Mouse (Mus musculus) myocyte (in vitro differentiated cells): Measurements from ENCODE around the gene Deaf1. TPM values are rescaled to one million over a fixed set of nuclear protein-coding genes. Genes with fewer than 3 reads are reported as not detected.

ENCODE experiments used
- H3K27me3 ChIP-seq: one replicate; pipeline ENCODE4 v1.6.1; 2011; ENCODE audit not compliant: control insufficient read depth, insufficient read depth, insufficient read length
- H3K36me3 ChIP-seq: one replicate; pipeline ENCODE4 v1.6.1; 2011; ENCODE audit not compliant: control insufficient read depth, insufficient read depth
- H3K4me2 ChIP-seq: one replicate; pipeline ENCODE4 v1.6.1; 2011; ENCODE audit warnings: low read depth, control low read depth
- H3K4me3 ChIP-seq: one replicate; pipeline ENCODE4 v1.5.1; 2011; ENCODE audit warnings: mild to moderate bottlenecking, control low read depth, moderate library complexity
- H3K79me2 ChIP-seq: one replicate; pipeline ENCODE4 v1.6.1; 2011; ENCODE audit not compliant: control insufficient read depth, insufficient read depth
- H3ac ChIP-seq: one replicate; pipeline ENCODE4 v1.6.1; 2011; ENCODE audit not compliant: control insufficient read depth, insufficient read length
- CEBPB ChIP-seq: IDR thresholded peaks from 2 replicates; pipeline ENCODE4 v1.6.1; 2011; ENCODE audit warnings: mild to moderate bottlenecking, moderate library complexity; ENCODE audit not compliant: poor library complexity, insufficient read depth, severe bottlenecking
- E2F4 ChIP-seq: IDR thresholded peaks from one replicate; pipeline ENCODE4 v1.6.1; 2011; ENCODE audit warnings: mild to moderate bottlenecking, control low read depth, moderate library complexity; ENCODE audit not compliant: insufficient read depth
- MAX ChIP-seq: IDR thresholded peaks from one replicate; pipeline ENCODE4 v1.6.1; 2011; ENCODE audit warnings: low read depth, mild to moderate bottlenecking, control low read depth
- MYOD1 ChIP-seq, 3 experiments: IDR thresholded peaks; one replicate each; pipeline ENCODE4 v1.6.1; 2011; ENCODE audit warnings: control low read depth in 2 of 3, low read depth in 2 of 3, mild to moderate bottlenecking in 2 of 3, moderate library complexity in 1 of 3; ENCODE audit not compliant: insufficient read length in 2 of 3, control insufficient read depth in 1 of 3
- MYOG ChIP-seq, 3 experiments: IDR thresholded peaks; one replicate each; pipeline ENCODE4 v1.6.1; 2011; ENCODE audit warnings: control low read depth in 2 of 3, low read depth in 2 of 3, mild to moderate bottlenecking in 2 of 3; ENCODE audit not compliant: insufficient read length in 2 of 3, control insufficient read depth in 1 of 3, insufficient read depth in 1 of 3
- POLR2A ChIP-seq: IDR thresholded peaks from one replicate; pipeline ENCODE4 v1.6.1; 2011; ENCODE audit warnings: low read depth, mild to moderate bottlenecking, control low read depth, moderate library complexity; ENCODE audit not compliant: insufficient read length
- POLR2AphosphoS2 ChIP-seq: IDR thresholded peaks from one replicate; pipeline ENCODE4 v1.6.1; 2011; ENCODE audit warnings: low read depth, control low read depth; ENCODE audit not compliant: insufficient read length
- REST ChIP-seq: IDR thresholded peaks from one replicate; pipeline ENCODE4 v1.6.1; 2011; ENCODE audit warnings: mild to moderate bottlenecking, control low read depth, moderate library complexity; ENCODE audit not compliant: insufficient read depth, insufficient read length
- SRF ChIP-seq: IDR thresholded peaks from one replicate; pipeline ENCODE4 v1.6.1; 2011; ENCODE audit warnings: low read depth; ENCODE audit not compliant: control insufficient read depth, insufficient read length
- TCF12 ChIP-seq: IDR thresholded peaks from one replicate; pipeline ENCODE4 v1.6.1; 2011; ENCODE audit warnings: mild to moderate bottlenecking, control low read depth; ENCODE audit not compliant: poor library complexity, insufficient read depth, severe bottlenecking
- TCF3 ChIP-seq: IDR thresholded peaks from one replicate; pipeline ENCODE4 v1.6.1; 2011; ENCODE audit warnings: low read depth, control low read depth; ENCODE audit not compliant: insufficient read length
- USF1 ChIP-seq: IDR thresholded peaks from one replicate; pipeline ENCODE4 v1.6.1; 2011; ENCODE audit warnings: low read depth, mild to moderate bottlenecking, control low read depth, moderate library complexity
- polyA plus RNA-seq: library from polyadenylated mRNA; unstranded; fragments of >200 nt; fragmentation: generic; extraction: Trizol; gene quantifications from one replicate; pipeline ENCODE4 v1.2.1, GENCODE M21; 2012; ENCODE audit warnings: missing spikeins

Gene Deaf1
- polyA plus RNA-seq, 1 experiment: 11.8 TPM

- TF ChIP-seq SRF (no peak), POLR2AphosphoS2 (no peak), MYOG (IDR thresholded peaks at IDR 0.05; ENCODE audit: control insufficient read depth in 1 of 3, insufficient read depth in 1 of 3, insufficient read length in 2 of 3, low read depth in 2 of 3) (no peak), MAX (no peak), MYOD1 (IDR thresholded peaks at IDR 0.05; ENCODE audit: control insufficient read depth in 1 of 3, insufficient read length in 2 of 3, low read depth in 2 of 3) (no peak)
- Histone ChIP-seq H3K79me2 (no peaks in the 10 kb centered on the region), H3K27me3 (no peaks in the 10 kb centered on the region), H3K4me3 (no peak overlapping the region), H3K4me2 (no peak overlapping the region), H3K36me3 (no peaks in the 10 kb centered on the region), H3ac (no peak overlapping the region)
Observed at GRCm38 (mm10) chr7:141281442-141281841, 46.0 kb downstream of the Deaf1 start.

GRCm38 (mm10) chr7:141278766-141279590 lies 48.5 kb downstream of the Deaf1 start, which contains the start of gene Sct:
TSS of gene Sct (minus strand) at chr7:141279133.
- Histone ChIP-seq H3K79me2 (no peaks in the 10 kb centered on the region), H3K36me3 (no peaks in the 10 kb centered on the region), H3ac (no peak within 1 kb of the TSS), H3K4me3 (no peak within 1 kb of the TSS), H3K4me2 (peak within 1 kb of the TSS; percentile 27), H3K27me3 (no peaks in the 10 kb centered on the region)
- no peak for TF ChIP-seq SRF
- peak in 2 of 3 experiments; percentile 38 to 45 for TF ChIP-seq MYOD1 (IDR thresholded peaks at IDR 0.05; ENCODE audit: control insufficient read depth in 1 of 3, insufficient read length in 2 of 3, low read depth in 2 of 3)
- peak in 1 of 3 experiments; percentile 54 for TF ChIP-seq MYOG (IDR thresholded peaks at IDR 0.05; ENCODE audit: control insufficient read depth in 1 of 3, insufficient read depth in 1 of 3, insufficient read length in 2 of 3, low read depth in 2 of 3)

GRCm38 (mm10) chr7:141277701-141278678 lies 49.5 kb downstream of the Deaf1 start:
- Histone ChIP-seq H3K4me3 (no peak overlapping the region), H3ac (no peak overlapping the region), H3K79me2 (no peaks in the 10 kb centered on the region), H3K27me3 (peaks cover 3% of the 10 kb centered on the region), H3K4me2 (no peak overlapping the region), H3K36me3 (no peaks in the 10 kb centered on the region)
- TF ChIP-seq POLR2AphosphoS2 (no peak), MYOD1 (IDR thresholded peaks at IDR 0.05; ENCODE audit: control insufficient read depth in 1 of 3, insufficient read length in 2 of 3, low read depth in 2 of 3) (no peak)

GRCm38 (mm10) chr7:141276546-141276945 lies 50.9 kb downstream of the Deaf1 start, which contains the start of gene Cdhr5:
TSS of gene Cdhr5 (minus strand) at chr7:141276786.
- no peaks in the 10 kb centered on the region for H3K79me2 ChIP-seq
- no peak within 1 kb of the TSS for H3K4me3 ChIP-seq
- H3ac ChIP-seq: no peak within 1 kb of the TSS
- H3K27me3 ChIP-seq: peaks cover 8% of the 10 kb centered on the region
- no peaks in the 10 kb centered on the region for H3K36me3 ChIP-seq
- no peak for TF ChIP-seq USF1
- no peak for TF ChIP-seq POLR2AphosphoS2
- no peak for TF ChIP-seq MYOD1 (IDR thresholded peaks at IDR 0.05; ENCODE audit: control insufficient read depth in 1 of 3, insufficient read length in 2 of 3, low read depth in 2 of 3)
- TF ChIP-seq MAX: no peak
- no peak for TF ChIP-seq SRF
- no peak for TF ChIP-seq E2F4
- no peak for TF ChIP-seq TCF3
- no peak for TF ChIP-seq CEBPB
- no peak for TF ChIP-seq TCF12
- no peak for TF ChIP-seq REST
- no peak within 1 kb of the TSS for H3K4me2 ChIP-seq

GRCm38 (mm10) chr7:141275356-141275755 lies 52.1 kb downstream of the Deaf1 start:
- Histone ChIP-seq H3K4me2 (no peak overlapping the region), H3K4me3 (no peak overlapping the region), H3K36me3 (no peaks in the 10 kb centered on the region), H3K27me3 (peaks cover 8% of the 10 kb centered on the region), H3K79me2 (no peaks in the 10 kb centered on the region), H3ac (no peak overlapping the region)
- TF ChIP-seq MYOD1 (IDR thresholded peaks at IDR 0.05; ENCODE audit: control insufficient read depth in 1 of 3, insufficient read length in 2 of 3, low read depth in 2 of 3) (no peak), SRF (no peak), POLR2A (no peak), CEBPB (no peak), USF1 (no peak)
